Mouse (Mus musculus): ENCODE data around the gene Pkd2. TPM values are rescaled to one million over a fixed set of nuclear protein-coding genes. Genes with fewer than 3 reads are reported as not detected.

Pkd2 gene
- total RNA-seq, 2 experiments from 2014 or later, result 24.8 to 25.7 TPM

Other genes starting within 250 kb of the Pkd2 start
- gene Ibsp, start 160.3 kb upstream of the Pkd2 start, total RNA-seq (2021), result under 1 TPM; 0.49 to 0.90 TPM
- gene Mepe, start 134.1 kb upstream of the Pkd2 start, total RNA-seq (2021), result not detected
- gene Spp1, start 24.3 kb upstream of the Pkd2 start, total RNA-seq (2021), result 10 to 100 TPM in 1 of 2 experiments, 1 to 10 TPM in 1; 6.9 to 10.1 TPM
- 10 to 100 TPM; 13.6 to 15.3 TPM for gene BC005561, start 48.9 kb downstream of the Pkd2 start, total RNA-seq (2021)